Mouse (Mus musculus) induced T-regulatory cell, adult 2 months (primary cell): Measurements from ENCODE around the gene Baiap2.

ENCODE experiments used
- DNase-seq: peaks from one replicate; pipeline ENCODE4 v3.0.0-alpha.2; 2012; ENCODE audit warnings: low read depth

Gene Baiap2

GRCm38 (mm10) chr11:119947897-119948296 is 5.3 kb downstream of the Baiap2 start:
- DNase-seq, result no peak

GRCm38 (mm10) chr11:119948305-119948704 is 5.7 kb downstream of the Baiap2 start:
- DNase-seq, result no peak

- DNase-seq, result no peak
Measured at GRCm38 (mm10) chr11:119948803-119949202, 6.2 kb downstream of the Baiap2 start.

- DNase-seq, result no peak
Measured at GRCm38 (mm10) chr11:119950535-119950934, 8.0 kb downstream of the Baiap2 start.

GRCm38 (mm10) chr11:119951326-119951725 is 8.8 kb downstream of the Baiap2 start:
- no peak for DNase-seq

- no peak for DNase-seq
Measured at GRCm38 (mm10) chr11:119952429-119953224, 10.1 kb downstream of the Baiap2 start.

GRCm38 (mm10) chr11:119954233-119954632 is 11.7 kb downstream of the Baiap2 start:
- DNase-seq, result no peak

GRCm38 (mm10) chr11:119954749-119955337 is 12.3 kb downstream of the Baiap2 start:
- no peak for DNase-seq

- DNase-seq, result no peak
Measured at GRCm38 (mm10) chr11:119955432-119955831, 12.9 kb downstream of the Baiap2 start.

GRCm38 (mm10) chr11:119956590-119956989 is 14.0 kb downstream of the Baiap2 start:
- no peak for DNase-seq

- no peak for DNase-seq
Measured at GRCm38 (mm10) chr11:119958856-119959255, 16.3 kb downstream of the Baiap2 start.

GRCm38 (mm10) chr11:119959714-119960113 is 17.2 kb downstream of the Baiap2 start:
- no peak for DNase-seq

GRCm38 (mm10) chr11:119960671-119961070 is 18.1 kb downstream of the Baiap2 start:
- DNase-seq, result no peak

- no peak for DNase-seq
Measured at GRCm38 (mm10) chr11:119961511-119961910, 18.9 kb downstream of the Baiap2 start.

- no peak for DNase-seq
Measured at GRCm38 (mm10) chr11:119965053-119965452, 22.5 kb downstream of the Baiap2 start.

GRCm38 (mm10) chr11:119966294-119966693 is 23.7 kb downstream of the Baiap2 start:
- DNase-seq, result no peak

GRCm38 (mm10) chr11:119967401-119967800 is 24.8 kb downstream of the Baiap2 start:
- DNase-seq, result no peak

GRCm38 (mm10) chr11:119967892-119968291 is 25.3 kb downstream of the Baiap2 start:
- DNase-seq, result no peak

- no peak for DNase-seq
Measured at GRCm38 (mm10) chr11:119970021-119970851, 27.7 kb downstream of the Baiap2 start.

- no peak for DNase-seq
Measured at GRCm38 (mm10) chr11:119973789-119974188, 31.2 kb downstream of the Baiap2 start.

GRCm38 (mm10) chr11:119975739-119976501 is 33.4 kb downstream of the Baiap2 start:
- DNase-seq, result no peak

- DNase-seq, result no peak
Measured at GRCm38 (mm10) chr11:119978701-119979100, 36.1 kb downstream of the Baiap2 start.
